Mouse (Mus musculus) midbrain, postnatal 0 days (tissue): ENCODE measurements at regions not wholly inside any gene's neighbourhood (a gene's known extent, or its start where the extent isn't known, plus 50 kb on each side); places are given as distances from the start of the nearest gene placed in this dataset.

Experiments
- ATAC-seq: fragments of 200-750 bp; cut with Nextera tagmentation; 2 replicates; pipeline ENCODE4 v1.8.0; 2017; ENCODE audit warnings: moderate number of reproducible peaks, mild to moderate bottlenecking, moderate TSS enrichment, moderate library complexity; ENCODE audit not compliant: low FRiP score
- DNase-seq: peaks from one replicate; pipeline ENCODE4 v3.0.0-alpha.2; 2015; ENCODE audit warnings: low spot score
- H3K27ac ChIP-seq: fragments of 300-500 bp; sonication (generic); 2 replicates; pipeline ENCODE4 v1.5.1; 2014; ENCODE audit warnings: low read depth, mild to moderate bottlenecking, low read length, mixed read lengths
- H3K27me3 ChIP-seq: fragments of 300-500 bp; sonication (generic); 2 replicates; pipeline ENCODE4 v1.6.1; 2014; ENCODE audit warnings: low read length, control low read depth, mixed read lengths; ENCODE audit not compliant: insufficient read depth
- H3K36me3 ChIP-seq: fragments of 300-500 bp; sonication (generic); 2 replicates; pipeline ENCODE4 v1.6.1; 2014; ENCODE audit warnings: low read length, control low read depth, mixed read lengths; ENCODE audit not compliant: insufficient read depth
- H3K4me1 ChIP-seq: fragments of 300-500 bp; sonication (generic); 2 replicates; pipeline ENCODE4 v1.6.1; 2014; ENCODE audit warnings: mild to moderate bottlenecking, control low read depth, antibody characterized with exemption, low read length, mixed read lengths; ENCODE audit not compliant: insufficient read depth
- H3K4me2 ChIP-seq: fragments of 300-500 bp; sonication (generic); 2 replicates; pipeline ENCODE4 v1.6.1; 2014; ENCODE audit warnings: low read depth, mild to moderate bottlenecking, low read length, mixed read lengths; ENCODE audit not compliant: poor library complexity, severe bottlenecking
- H3K4me3 ChIP-seq: fragments of 300-500 bp; sonication (generic); 2 replicates; pipeline ENCODE4 v1.5.1; 2014; ENCODE audit warnings: low read depth, mild to moderate bottlenecking, low read length, moderate library complexity
- H3K9ac ChIP-seq: fragments of 300-500 bp; sonication (generic); replicated peaks from 2 replicates; pipeline ENCODE4 v1.6.1; 2014; ENCODE audit warnings: mild to moderate bottlenecking, low read length, moderate library complexity, mixed read lengths; ENCODE audit not compliant: poor library complexity, severe bottlenecking
- H3K9me3 ChIP-seq: fragments of 300-500 bp; sonication (generic); 2 replicates; pipeline ENCODE4 v1.6.1; 2016; ENCODE audit warnings: low read length, control low read depth
- CTCF ChIP-seq: IDR thresholded peaks from 2 replicates; pipeline ENCODE4 v1.5.1; 2016; ENCODE audit warnings: antibody characterized with exemption, mild to moderate bottlenecking
- WGBS: fragments of 180-500 bp; shearing (Covaris S2); extraction: QIAGEN DNeasy Blood & Tissue Kit; methylation state at CpG from one replicate; pipeline ENCODE4 v1.1.7; 2014; 5-methylcytosine and 5-hydroxymethylcytosine counted together

DNA sequence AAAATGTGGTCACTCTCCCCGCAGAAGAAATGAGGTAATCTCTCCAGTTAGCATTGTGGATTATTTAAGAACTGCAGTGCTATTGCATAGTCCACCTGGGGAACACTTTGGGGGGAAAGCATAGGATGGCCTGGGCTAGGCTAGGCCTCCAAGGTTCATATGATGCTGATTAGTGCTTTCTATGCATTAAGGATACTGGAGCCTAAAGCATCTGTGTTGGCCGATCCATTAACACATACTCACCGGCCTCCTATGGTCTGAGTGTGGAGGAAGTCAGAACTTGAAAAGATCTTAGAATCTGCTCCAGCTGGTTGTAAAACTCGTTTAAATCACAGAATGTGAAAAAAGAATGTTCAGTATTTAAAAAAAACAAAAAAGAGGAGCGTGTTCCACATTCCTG lies 196.1 kb upstream of the Rasgrp1 start:
- Histone ChIP-seq H3K9ac (no peak overlapping the region), H3K9me3 (no peaks in the 10 kb centered on the region), H3K4me1 (no peaks in the 10 kb centered on the region), H3K27me3 (peaks cover 7% of the 10 kb centered on the region; the same call in 1 of the 2 replicates), H3K36me3 (no peaks in the 10 kb centered on the region), H3K4me2 (no peak overlapping the region), H3K27ac (no peak overlapping the region), H3K4me3 (no peak overlapping the region)
- WGBS = 68% methylated on average over 5 of the region's 5 CpGs
- ATAC-seq (no peak), DNase-seq (no peak)
- TF ChIP-seq CTCF = no peak

DNA sequence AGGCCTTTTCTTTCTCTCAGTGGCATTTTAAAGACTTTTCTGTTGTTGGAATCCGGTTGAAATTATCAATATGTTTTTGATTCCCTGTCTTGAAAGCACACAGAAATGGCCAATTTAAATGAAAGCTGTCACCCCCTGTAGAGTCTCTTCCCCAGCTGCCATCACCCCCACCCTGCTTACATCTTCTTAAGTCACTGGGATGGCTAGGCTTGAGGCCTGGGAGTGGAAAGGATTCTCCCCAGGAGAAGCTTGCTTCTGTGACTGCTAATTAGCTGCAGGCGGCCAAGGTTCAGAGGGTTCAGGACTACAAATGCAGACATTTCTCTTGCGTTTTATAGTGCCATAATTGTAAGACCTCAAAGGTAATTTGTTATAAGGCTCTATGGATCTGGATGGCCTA lies 196.5 kb upstream of the Rasgrp1 start:
- H3K27ac ChIP-seq = no peak overlapping the region
- WGBS = 48% methylated on average over 3 of the region's 3 CpGs
- no peak overlapping the region for H3K4me2 ChIP-seq
- H3K9ac ChIP-seq = no peak overlapping the region
- H3K4me1 ChIP-seq = no peaks in the 10 kb centered on the region
- no peak for ATAC-seq
- TF ChIP-seq CTCF = no peak
- no peak overlapping the region for H3K4me3 ChIP-seq
- DNase-seq = no peak
- H3K36me3 ChIP-seq = no peaks in the 10 kb centered on the region
- no peaks in the 10 kb centered on the region for H3K9me3 ChIP-seq
- H3K27me3 ChIP-seq = peaks cover 7% of the 10 kb centered on the region; the same call in 1 of the 2 replicates

DNA sequence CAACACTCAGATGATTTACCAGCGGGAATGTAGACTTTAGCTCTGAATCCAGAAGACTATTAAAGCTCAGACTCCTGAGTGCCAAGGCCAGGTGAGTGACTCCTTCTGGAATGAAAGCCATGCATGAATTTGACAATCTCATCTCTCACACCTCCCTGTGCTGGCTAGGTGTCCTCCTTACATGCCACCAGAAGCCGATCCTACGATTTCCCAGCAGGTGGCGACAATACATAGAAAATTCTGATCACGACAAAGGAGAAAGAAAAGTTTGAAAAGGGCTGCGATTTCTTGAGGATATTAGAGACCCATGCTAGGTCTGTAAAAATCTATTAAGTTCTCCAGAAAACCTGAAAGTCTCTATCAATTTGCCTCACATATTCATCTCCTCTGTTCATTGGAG lies 198.7 kb upstream of the Rasgrp1 start:
- ATAC-seq (0 out of 2 replicates have a peak, but pooled peaks have one; percentile 58), DNase-seq (peak; percentile 86)
- TF ChIP-seq CTCF = peak; percentile 90
- no peaks in the 10 kb centered on the region for H3K4me1 ChIP-seq
- no peak overlapping the region for H3K4me2 ChIP-seq
- no peaks in the 10 kb centered on the region for H3K36me3 ChIP-seq
- no peak overlapping the region for H3K4me3 ChIP-seq
- no peak overlapping the region for H3K9ac ChIP-seq
- peaks cover 7% of the 10 kb centered on the region; the same call in 1 of the 2 replicates for H3K27me3 ChIP-seq
- H3K9me3 ChIP-seq = no peaks in the 10 kb centered on the region
- H3K27ac ChIP-seq = no peak overlapping the region
- WGBS = 10% methylated on average over 6 of the region's 6 CpGs

DNA sequence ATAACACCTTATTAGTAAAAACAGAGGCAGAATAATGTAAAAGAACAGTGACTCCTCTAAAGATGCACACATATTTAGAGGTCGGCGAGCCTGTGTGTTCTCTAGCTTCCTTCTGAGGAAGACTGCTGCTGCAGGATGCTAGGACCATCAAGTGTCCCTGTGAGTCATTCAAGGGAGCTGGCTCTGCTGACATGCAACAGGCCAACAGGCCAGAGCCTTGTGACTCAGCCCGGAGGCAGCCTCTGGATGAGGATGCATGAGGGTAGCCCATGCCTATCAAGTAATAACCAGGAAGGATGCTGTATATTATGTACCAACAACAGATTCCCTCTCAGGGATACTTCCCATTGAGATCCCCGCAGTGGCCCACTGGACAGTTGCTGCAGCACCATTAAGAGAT lies 199.5 kb upstream of the Rasgrp1 start:
- ATAC-seq (no peak), DNase-seq (no peak)
- no peak overlapping the region for H3K4me3 ChIP-seq
- TF ChIP-seq CTCF = no peak
- no peaks in the 10 kb centered on the region for H3K4me1 ChIP-seq
- WGBS = 87% methylated on average over 4 of the region's 4 CpGs
- no peak overlapping the region for H3K27ac ChIP-seq
- no peaks in the 10 kb centered on the region for H3K9me3 ChIP-seq
- no peak overlapping the region for H3K4me2 ChIP-seq
- no peak overlapping the region for H3K9ac ChIP-seq
- H3K36me3 ChIP-seq = no peaks in the 10 kb centered on the region
- H3K27me3 ChIP-seq = peaks cover 7% of the 10 kb centered on the region; the same call in 1 of the 2 replicates

DNA sequence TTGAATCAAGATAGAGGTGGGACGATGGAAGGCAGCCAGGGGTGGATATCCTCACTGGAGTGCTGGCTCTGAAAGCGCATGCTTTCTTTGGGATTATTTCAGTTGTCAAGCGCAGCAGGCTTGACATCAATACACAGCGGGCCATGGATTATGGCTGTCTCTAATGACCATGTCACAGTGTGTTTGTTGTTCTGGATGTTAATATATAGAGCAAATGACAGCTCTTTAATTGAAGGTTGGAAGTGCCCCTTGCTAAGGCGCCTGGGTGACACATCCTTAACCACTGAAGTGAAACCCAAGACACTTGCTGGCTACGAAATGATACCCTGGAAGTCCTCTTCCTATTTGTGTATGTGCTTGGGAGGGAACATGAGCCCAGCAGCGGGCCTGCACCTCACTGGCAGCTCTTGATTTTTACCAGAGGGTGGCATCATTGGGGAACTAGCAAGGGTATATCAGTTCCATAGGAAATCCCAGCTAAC lies 200.5 kb upstream of the Rasgrp1 start:
- Histone ChIP-seq H3K4me2 (no peak overlapping the region), H3K27ac (no peak overlapping the region), H3K9me3 (no peaks in the 10 kb centered on the region), H3K4me1 (no peaks in the 10 kb centered on the region), H3K27me3 (peaks cover 7% of the 10 kb centered on the region; the same call in 1 of the 2 replicates), H3K9ac (no peak overlapping the region), H3K4me3 (no peak overlapping the region), H3K36me3 (no peaks in the 10 kb centered on the region)
- ATAC-seq (no peak), DNase-seq (peak; percentile 18)
- WGBS = 31% methylated on average over 7 of the region's 7 CpGs
- peak; percentile 44 for TF ChIP-seq CTCF

DNA sequence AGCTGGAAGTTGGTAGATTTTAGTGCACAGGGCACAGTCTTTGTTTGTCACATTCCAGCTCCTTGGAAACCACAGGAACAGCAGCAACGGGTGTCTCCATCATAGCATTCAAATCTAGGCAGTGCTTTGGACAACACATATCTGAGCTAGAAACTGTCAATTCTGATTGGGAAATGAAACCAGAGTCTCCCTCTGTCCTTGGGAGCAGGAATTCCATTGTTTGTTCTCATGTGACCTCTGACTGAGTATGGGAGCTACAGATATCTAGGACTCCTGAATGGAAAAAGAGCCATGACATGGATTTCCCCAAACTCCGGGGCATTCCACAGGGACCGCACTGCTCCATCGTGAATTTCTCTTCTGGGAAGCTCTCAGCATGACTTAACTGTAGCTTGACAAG lies 205.5 kb upstream of the Rasgrp1 start:
- 69% methylated on average over 4 of the region's 4 CpGs for WGBS
- no peaks in the 10 kb centered on the region for H3K4me1 ChIP-seq
- H3K9me3 ChIP-seq = no peaks in the 10 kb centered on the region
- no peak for DNase-seq
- no peaks in the 10 kb centered on the region for H3K36me3 ChIP-seq
- no peak overlapping the region for H3K9ac ChIP-seq
- TF ChIP-seq CTCF = no peak
- H3K27me3 ChIP-seq = no peaks in the 10 kb centered on the region
- H3K27ac ChIP-seq = no peak overlapping the region
- H3K4me2 ChIP-seq = no peak overlapping the region
- H3K4me3 ChIP-seq = no peak overlapping the region
- ATAC-seq = no peak
